Mouse (Mus musculus) left cerebral cortex, postnatal 25 days (tissue): ENCODE measurements around the gene Cebpa. TPM values are rescaled to one million over a fixed set of nuclear protein-coding genes. Genes with fewer than 3 reads are reported as not detected.

Experiments
- microRNA-seq, 2 experiments: library from miRNA; unstranded; fragments of <30 nt; microRNA quantifications; one replicate each; pipeline ENCODE4 v1.2.0; 2022
- total RNA-seq, 2 experiments: library from RNA; stranded (reverse); gene quantifications; 2 replicates each; pipeline ENCODE4 v1.2.3; 2021

Gene Cebpa
- total RNA-seq, 2 experiments from 2014 or later: 8.7 to 10.1 TPM

Small RNA genes within 50 kb of the gene (microRNA-seq; reads per million reads assigned to microRNA genes)
- 0 reads per million in 2 experiments for gene Gm25033

Other genes starting within 250 kb of the Cebpa start
- gene Pepd, start 206.9 kb upstream of the Cebpa start, total RNA-seq: 10 to 100 TPM; 29.5 to 32.6 TPM
- gene Cebpg, start 62.7 kb upstream of the Cebpa start, total RNA-seq: 10 to 100 TPM; 31.3 to 34.8 TPM
- gene Slc7a10, start 67.1 kb downstream of the Cebpa start, total RNA-seq: 10 to 100 TPM; 40.8 to 50.6 TPM
- 10 to 100 TPM; 79.3 to 81.5 TPM for gene Lrp3, start 96.2 kb downstream of the Cebpa start, total RNA-seq
- 10 to 100 TPM; 23.3 to 26.4 TPM for gene Gpatch1, start 199.1 kb downstream of the Cebpa start, total RNA-seq
- 1 to 10 TPM; 3.4 to 4.2 TPM for gene Rhpn2, start 214.9 kb downstream of the Cebpa start, total RNA-seq